Mouse (Mus musculus) brain, adult 10 weeks (tissue): ENCODE results near the gene Xcl1. TPM values are rescaled to one million over a fixed set of nuclear protein-coding genes. Genes with fewer than 3 reads are reported as not detected.

Source experiments
- polyA plus RNA-seq: library from polyadenylated mRNA; stranded (reverse); fragments of 350-450 nt; fragmentation: Illumina TruSeq; extraction: RNeasy Lipid Tissue Mini Kit (QIAGEN cat#74804); gene quantifications from one replicate; pipeline ENCODE4 v1.2.3, GENCODE M21; 2015; ENCODE audit warnings: low read depth, low replicate concordance

Gene Xcl1
- polyA plus RNA-seq = not detected

GRCm38 (mm10) chr1:164935477-164936044, at the start of gene Xcl1:
Xcl1 (minus strand) TSS chr1:164935527.

Other genes with a start within 250 kb of the Xcl1 start
- gene Dpt, start 138.9 kb downstream of the Xcl1 start, polyA plus RNA-seq = 0.34 TPM
- gene Tbx19, start 225.2 kb upstream of the Xcl1 start, polyA plus RNA-seq = not detected